Mouse (Mus musculus) gastrocnemius, adult 18-20 months (tissue): Measurements from ENCODE around the gene Gm49361. TPM values are rescaled to one million over a fixed set of nuclear protein-coding genes. Genes with fewer than 3 reads are reported as not detected.
A peak's percentile ranks its signal among the peaks of the same experiment; 100 is the strongest.

ENCODE experiments used
- DNase-seq: peaks from one replicate; pipeline ENCODE4 v3.0.0; 2021; ENCODE audit warnings: low spot score
- total RNA-seq, 2 experiments: library from RNA; stranded (reverse); gene quantifications; 2 replicates each; pipeline ENCODE4 v1.2.3; 2021

The Gm49361 gene
- total RNA-seq, 2 experiments from 2014 or later = 0.96 to 1.00 TPM

DNA sequence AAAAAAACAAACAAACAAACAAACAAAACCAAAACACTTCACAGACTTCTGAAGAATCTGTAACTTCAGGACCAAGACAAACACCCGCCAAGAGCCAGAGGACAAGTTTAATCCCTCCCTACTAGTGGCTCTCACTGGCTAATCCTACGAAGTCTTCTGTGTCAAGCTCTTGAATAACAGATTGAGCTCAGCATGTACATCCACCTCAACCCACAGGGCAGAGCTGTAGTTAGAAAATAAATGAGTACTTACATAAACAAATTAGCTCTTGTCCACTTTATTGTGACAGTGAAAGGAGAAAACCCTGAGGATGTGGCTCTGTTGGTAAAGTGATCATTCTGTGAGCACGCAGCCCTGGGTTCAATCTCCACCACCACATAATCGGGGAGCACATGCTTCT is 124.2 kb downstream of the Gm49361 start:
- no peak for DNase-seq

DNA sequence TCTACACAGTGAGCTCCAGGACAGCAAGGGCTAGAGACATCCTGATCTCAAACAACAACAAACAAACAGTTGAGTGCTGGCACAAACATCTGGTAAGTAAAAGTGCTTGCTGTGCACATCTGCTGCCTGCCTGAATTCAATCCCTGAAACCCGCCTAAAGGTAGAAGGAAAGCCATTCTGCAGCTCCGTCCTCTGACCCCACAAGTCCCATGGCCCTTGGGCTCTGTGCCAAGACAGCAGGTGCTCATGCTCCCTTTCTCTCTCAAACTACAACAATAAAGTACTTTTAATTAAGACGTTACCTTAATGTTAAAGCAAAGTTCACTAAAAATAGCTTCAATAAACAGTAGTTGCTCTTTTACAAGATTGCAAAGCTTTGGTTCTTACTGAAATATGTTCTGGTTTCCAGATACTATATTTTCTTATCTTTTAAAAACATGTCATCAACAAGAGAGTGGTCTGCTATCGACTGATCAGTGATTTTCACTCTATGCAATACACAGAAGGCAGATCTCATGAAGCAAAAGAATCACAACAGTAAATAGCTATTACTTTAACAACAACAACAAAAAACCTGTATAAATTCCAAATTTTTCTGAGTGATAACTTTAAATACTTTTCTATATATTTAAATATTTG is 125.2 kb downstream of the Gm49361 start:
- no peak for DNase-seq

DNA sequence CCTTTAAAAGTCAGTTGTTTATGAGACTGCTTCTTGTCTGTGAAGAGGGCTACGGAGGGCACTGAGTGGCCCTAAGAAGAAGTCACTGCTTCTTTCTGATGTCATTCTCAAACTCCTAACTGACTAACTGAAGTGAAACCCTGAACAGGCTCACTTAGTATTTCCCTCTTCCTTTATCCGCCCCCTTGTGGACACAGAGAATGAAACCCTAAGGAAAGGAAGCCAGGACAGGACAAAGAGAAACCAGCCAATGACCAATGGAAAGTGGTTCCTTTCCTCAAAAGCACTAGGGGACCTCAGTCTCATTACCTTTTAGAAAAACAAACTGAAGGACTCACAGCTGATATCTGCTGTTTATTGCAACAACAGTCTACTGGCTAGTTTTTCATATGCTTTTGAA is 126.4 kb downstream of the Gm49361 start:
- DNase-seq = peak; percentile 66

DNA sequence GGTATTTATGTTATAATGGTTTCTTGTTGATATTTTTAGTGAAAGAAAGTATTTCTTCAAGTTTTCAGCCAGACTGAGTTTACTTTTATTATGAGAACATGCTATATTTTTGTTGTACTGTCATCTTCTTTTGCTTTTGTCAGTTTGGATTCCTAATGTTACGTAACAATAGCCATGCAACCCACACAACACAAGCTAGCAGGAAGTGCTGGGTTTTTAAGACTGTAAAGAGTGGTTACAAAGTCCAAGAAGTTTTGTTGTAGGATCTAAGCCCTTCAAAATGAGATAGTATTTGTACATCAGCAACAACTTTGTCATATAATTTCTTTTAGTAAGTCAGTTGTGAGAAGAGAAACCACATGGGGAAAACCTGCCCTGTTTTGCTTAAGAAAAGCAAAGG is 128.2 kb downstream of the Gm49361 start:
- no peak for DNase-seq

GRCm38 (mm10) chr14:57616339-57616965 is 129.5 kb downstream of the Gm49361 start:
- DNase-seq = peak; percentile 21

DNA sequence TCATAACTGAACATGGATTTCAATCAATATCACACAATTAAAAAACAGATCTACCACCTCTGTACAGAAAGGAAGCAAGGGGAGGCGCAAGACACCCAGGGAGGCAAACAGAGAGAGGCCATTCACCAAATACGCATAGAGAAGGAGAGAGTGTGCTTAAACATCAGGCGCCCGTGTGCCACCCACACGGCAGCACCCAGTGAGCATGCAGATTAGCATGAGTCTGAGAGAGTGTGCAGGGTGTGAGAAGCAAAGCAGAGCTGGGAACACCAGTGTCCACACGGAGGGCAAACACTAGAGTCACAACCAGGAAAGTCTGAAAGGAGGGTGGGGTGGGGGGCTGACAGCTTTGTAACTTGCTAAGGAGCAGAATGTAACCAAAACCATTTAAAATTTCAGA is 130.1 kb downstream of the Gm49361 start:
- no peak for DNase-seq

GRCm38 (mm10) chr14:57611034-57611433 is 134.9 kb downstream of the Gm49361 start:
- DNase-seq = no peak

DNA sequence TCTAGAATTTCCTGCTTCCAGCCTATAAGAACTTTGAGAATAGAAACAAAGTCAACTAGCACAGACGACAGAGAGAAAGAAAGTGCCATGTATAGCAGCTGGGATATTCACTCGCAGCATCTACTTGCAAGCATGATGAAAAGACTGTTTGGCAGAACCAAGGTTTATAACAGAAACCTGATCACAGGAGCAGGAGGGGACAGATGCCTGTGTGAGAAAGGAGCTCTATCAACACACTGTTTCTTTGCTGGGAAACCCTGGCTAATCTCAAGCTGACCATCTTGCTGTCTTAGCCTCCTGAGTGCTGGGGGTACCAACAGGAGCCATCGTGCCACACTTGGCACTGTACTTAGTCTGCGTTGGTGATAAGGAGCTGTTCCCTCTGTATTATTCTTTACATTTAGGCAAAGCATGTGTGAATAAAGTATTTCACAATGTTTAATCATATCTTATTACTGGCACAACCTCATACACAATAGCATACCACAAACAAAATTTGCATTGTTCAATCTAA is 136.0 kb downstream of the Gm49361 start:
- peak; percentile 24 for DNase-seq

- DNase-seq = peak; percentile 97
Measured at GRCm38 (mm10) chr14:57607500-57607899, 138.4 kb downstream of the Gm49361 start.

DNA sequence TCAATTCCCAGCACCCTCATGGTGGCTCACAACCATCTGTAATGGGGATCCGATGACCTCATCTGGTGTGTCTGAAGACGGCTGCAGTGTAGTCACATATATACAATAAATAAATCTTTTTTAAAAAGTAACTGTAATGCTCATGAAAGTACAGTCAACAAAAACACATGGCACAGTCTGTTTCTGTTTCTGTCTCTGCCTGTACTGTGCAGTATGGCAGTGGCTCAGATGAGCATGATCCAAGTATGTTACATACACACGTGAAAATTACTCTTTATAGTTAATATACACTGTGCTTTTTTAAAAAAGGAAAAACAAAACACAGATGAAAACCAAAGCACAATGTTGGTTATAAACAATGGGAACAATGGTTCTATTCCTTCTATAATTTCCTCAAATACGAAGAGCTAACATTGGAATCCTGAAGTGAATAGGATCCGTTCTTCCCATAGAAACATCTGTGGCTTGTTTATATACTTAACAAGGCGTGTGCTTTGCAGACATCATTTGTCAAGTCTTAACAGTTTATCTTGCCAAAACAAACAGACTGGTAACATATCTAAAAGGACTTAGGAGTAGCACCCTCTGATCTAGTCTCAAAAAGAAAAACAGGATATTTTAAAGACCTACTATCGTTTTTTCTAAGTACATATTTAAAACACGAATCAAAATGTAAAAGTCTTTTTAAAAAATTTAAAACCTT is 139.1 kb downstream of the Gm49361 start:
- no peak for DNase-seq

GRCm38 (mm10) chr14:57593279-57593678 is 152.6 kb downstream of the Gm49361 start:
- no peak for DNase-seq

Other genes with a start within 250 kb of the Gm49361 start
- gene Il17d, start 221.3 kb downstream of the Gm49361 start, total RNA-seq = 1 to 10 TPM; 1.4 to 1.6 TPM
- 10 to 100 TPM; 45.1 to 47.3 TPM for gene Eef1akmt1, start 174.5 kb downstream of the Gm49361 start, total RNA-seq
- gene Xpo4, start 80.7 kb downstream of the Gm49361 start, total RNA-seq = 10 to 100 TPM; 10.1 to 10.9 TPM
- gene Lats2, start 12.3 kb upstream of the Gm49361 start, total RNA-seq = 10 to 100 TPM; 18.4 to 18.9 TPM
- gene Sap18, start 52.1 kb upstream of the Gm49361 start, total RNA-seq = 10 to 100 TPM; 55.0 to 57.2 TPM
- gene Ska3, start 80.1 kb upstream of the Gm49361 start, total RNA-seq = not detected
- 10 to 100 TPM; 59.7 to 72.0 TPM for gene Mrpl57, start 80.1 kb upstream of the Gm49361 start, total RNA-seq
- gene Zdhhc20, start 144.2 kb upstream of the Gm49361 start, total RNA-seq = 1 to 10 TPM; 3.5 to 4.3 TPM